Mouse (Mus musculus): ENCODE measurements around the gene Haus2.

DNA sequence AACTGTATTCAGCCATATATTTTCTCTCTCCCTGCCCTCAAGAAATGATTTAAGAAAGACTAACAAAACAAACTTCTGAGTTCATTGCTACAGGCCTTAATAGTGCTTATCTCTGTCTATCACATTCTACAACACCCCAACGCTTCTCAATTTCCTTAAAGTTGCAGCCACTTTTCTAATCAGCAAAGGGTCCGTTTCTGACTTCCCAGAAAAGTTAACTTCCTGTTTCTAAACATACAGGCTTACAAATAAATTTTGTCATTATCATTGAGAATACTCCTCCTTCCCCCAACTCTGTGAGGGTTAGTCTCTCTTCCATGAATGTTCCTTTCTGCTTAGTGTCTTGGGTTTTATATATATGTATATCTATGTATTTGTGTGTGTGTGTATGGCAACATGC, 43.8 kb upstream of the Haus2 start:
- no peak for TF ChIP-seq POLR2A (IDR thresholded peaks at IDR 0.05; ENCODE audit: insufficient read depth, low read length)
- TF ChIP-seq EP300 (IDR thresholded peaks at IDR 0.05; ENCODE audit: insufficient read depth, low read depth, low read length) = no peak
- TF ChIP-seq CTCF (IDR thresholded peaks at IDR 0.05; ENCODE audit: low read depth, low read length) = no peak

Data from ES-Bruce4 (cell line).